Mouse (Mus musculus) neural tube, embryonic 10.5 days (tissue): ENCODE results near the gene Macf1.

Experiments used
- DNase-seq: peaks from one replicate; pipeline ENCODE4 v3.0.0-alpha.2; 2017; ENCODE audit warnings: low spot score; ENCODE audit errors: extremely low spot score

Gene Macf1

GRCm38 (mm10) chr4:123598519-123599228 is 85.5 kb downstream of the Macf1 start:
- no peak for DNase-seq

GRCm38 (mm10) chr4:123594381-123594806 is 89.8 kb downstream of the Macf1 start:
- no peak for DNase-seq

GRCm38 (mm10) chr4:123593664-123594063 is 90.5 kb downstream of the Macf1 start:
- DNase-seq, result no peak

GRCm38 (mm10) chr4:123592046-123592445 is 92.1 kb downstream of the Macf1 start:
- DNase-seq, result no peak

- no peak for DNase-seq
Observed at GRCm38 (mm10) chr4:123591026-123591635, 93.0 kb downstream of the Macf1 start.

GRCm38 (mm10) chr4:123589496-123589895 is 94.7 kb downstream of the Macf1 start:
- no peak for DNase-seq

GRCm38 (mm10) chr4:123588353-123589301 is 95.5 kb downstream of the Macf1 start:
- DNase-seq, result no peak

GRCm38 (mm10) chr4:123587616-123588015 is 96.5 kb downstream of the Macf1 start:
- DNase-seq, result no peak

GRCm38 (mm10) chr4:123584720-123585093 is 99.5 kb downstream of the Macf1 start:
- DNase-seq, result no peak

- DNase-seq, result no peak
Observed at GRCm38 (mm10) chr4:123584084-123584719, 100.0 kb downstream of the Macf1 start.

- no peak for DNase-seq
Observed at GRCm38 (mm10) chr4:123577469-123578088, 106.6 kb downstream of the Macf1 start.

GRCm38 (mm10) chr4:123572434-123573336 is 111.5 kb downstream of the Macf1 start:
- peak; percentile 52 for DNase-seq

- DNase-seq, result no peak
Observed at GRCm38 (mm10) chr4:123571869-123572268, 112.3 kb downstream of the Macf1 start.

GRCm38 (mm10) chr4:123565291-123565861 is 118.8 kb downstream of the Macf1 start:
- DNase-seq, result no peak

- DNase-seq, result no peak
Observed at GRCm38 (mm10) chr4:123564051-123564791, 119.9 kb downstream of the Macf1 start.

- DNase-seq, result no peak
Observed at GRCm38 (mm10) chr4:123562177-123562815, 121.9 kb downstream of the Macf1 start.

GRCm38 (mm10) chr4:123560896-123561295 is 123.3 kb downstream of the Macf1 start:
- DNase-seq, result no peak

- no peak for DNase-seq
Observed at GRCm38 (mm10) chr4:123558496-123558895, 125.7 kb downstream of the Macf1 start.
